In genomic region chr4:140598846-140599245, GRCm38 (mm10) we compare ENCODE assay signal across 23 mouse cellular contexts.
DNase-seq lines count a peak whose midpoint lies in the region; ATAC-seq lines count a peak whose summit lies in the region.
"Had no signal": no experiment of that assay in that cellular context is flagged by ENCODE, and none has a peak within 500 bp of the region (broad histone marks: within the 10 kb centered on the region; RNA-seq: fewer than 3 reads in every experiment).

No protein-coding gene starts in this region.

- H3K9me3 ChIP-seq in megakaryocyte, embryonic 14.5 days, result peaks cover 8% of the 10 kb centered on the region
- peaks cover 9% of the 10 kb centered on the region for H3K9me3 ChIP-seq in lung, embryonic 16.5 days (ENCODE audit: control insufficient read depth, low read length)

- no peak overlapping the region for H3K9ac ChIP-seq in lung, embryonic 16.5 days (ENCODE audit: low read length)
- H3K9ac ChIP-seq: heart, embryonic 13.5 days; lung, embryonic 14.5 days; midbrain, embryonic 13.5 days; neural tube, embryonic 12.5 days had no signal

- DNase-seq in kidney, postnatal 10 days, result no peak
- DNase-seq in yolk sac, embryonic 10.5 days (ENCODE audit: low spot score), result no peak
- DNase-seq: adrenal gland, postnatal 10 days; cerebellum, adult 11 months; cerebellum, postnatal 14 days; embryo, embryonic 11 days; gastrocnemius, postnatal 36 days; heart, postnatal 4 days; kidney, adult 8-10 months; kidney, postnatal 25 days; lung, embryonic 14.5 days had no signal

- H3K4me3 ChIP-seq in megakaryocyte, embryonic 14.5 days (replicated peaks), result peak overlapping the region; percentile 35
- H3K4me3 ChIP-seq in lung, embryonic 16.5 days (ENCODE audit: low read length), result no peak overlapping the region
- H3K4me3 ChIP-seq: heart, embryonic 13.5 days; midbrain, embryonic 13.5 days; neural tube, embryonic 12.5 days had no signal

- H3K4me2 ChIP-seq in lung, embryonic 16.5 days (ENCODE audit: low read depth, low read length), result no peak overlapping the region
- H3K4me2 ChIP-seq: heart, embryonic 13.5 days; liver, embryonic 11.5 days; lung, embryonic 14.5 days; midbrain, embryonic 13.5 days; neural tube, embryonic 12.5 days had no signal

- H3K27me3 ChIP-seq in megakaryocyte, embryonic 14.5 days (replicated peaks), result peaks cover 8% of the 10 kb centered on the region
- H3K27me3 ChIP-seq in lung, embryonic 16.5 days (ENCODE audit: control insufficient read depth, insufficient read depth, low read depth, low read length), result no peaks in the 10 kb centered on the region
- H3K27me3 ChIP-seq: heart, embryonic 13.5 days; midbrain, embryonic 13.5 days; neural tube, embryonic 12.5 days had no signal

- peaks cover 14% of the 10 kb centered on the region for H3K4me1 ChIP-seq in megakaryocyte, embryonic 14.5 days
- no peaks in the 10 kb centered on the region; the same call in 1 of the 2 replicates for H3K4me1 ChIP-seq in lung, embryonic 16.5 days (replicated peaks; ENCODE audit: control insufficient read depth, insufficient read depth, low read length)

- H3K36me3 ChIP-seq in megakaryocyte, embryonic 14.5 days (replicated peaks; ENCODE audit: low read length), result no peaks in the 10 kb centered on the region
- peaks cover 12% of the 10 kb centered on the region; the same call in 1 of the 2 replicates for H3K36me3 ChIP-seq in lung, embryonic 16.5 days (ENCODE audit: control insufficient read depth, insufficient read depth, low read length)

- H3K27ac ChIP-seq in lung, embryonic 16.5 days (ENCODE audit: low read length), result 0 out of 2 replicates have a peak overlapping the region, but pooled peaks have one; percentile 23
- H3K27ac ChIP-seq: heart, embryonic 13.5 days; hindbrain, postnatal 0 days; midbrain, embryonic 13.5 days; neural tube, embryonic 12.5 days; stomach, postnatal 0 days had no signal

- WGBS in lung, embryonic 16.5 days, result 53% methylated on average over 5 of the region's 5 CpGs

- ATAC-seq in megakaryocyte, adult 5-6 weeks (ENCODE audit: poor library complexity, severe bottlenecking), result no peak
- ATAC-seq in granulocyte monocyte progenitor cell, adult 5-6 weeks (replicated peaks; ENCODE audit: poor library complexity, severe bottlenecking), result peak; percentile 68
- ATAC-seq in lung, embryonic 16.5 days (ENCODE audit: low read depth), result peak; percentile 86
- peak; percentile 46; the same call in 1 of the 2 replicates for ATAC-seq in megakaryocyte progenitor cell, adult 5-6 weeks (replicated peaks; ENCODE audit: poor library complexity)
- ATAC-seq: activated CD4-positive, CD25-positive, alpha-beta regulatory T cell, adult 4 months; hindbrain, postnatal 0 days; midbrain, embryonic 13.5 days had no signal
